Mouse (Mus musculus): ENCODE results near the gene Mex3a. TPM values are rescaled to one million over a fixed set of nuclear protein-coding genes. Genes with fewer than 3 reads are reported as not detected.
A peak's percentile ranks its signal among the peaks of the same experiment; 100 is the strongest.

The Mex3a gene
- polyA plus RNA-seq, 1 experiment from 2014 or later, result 6.5 TPM

DNA sequence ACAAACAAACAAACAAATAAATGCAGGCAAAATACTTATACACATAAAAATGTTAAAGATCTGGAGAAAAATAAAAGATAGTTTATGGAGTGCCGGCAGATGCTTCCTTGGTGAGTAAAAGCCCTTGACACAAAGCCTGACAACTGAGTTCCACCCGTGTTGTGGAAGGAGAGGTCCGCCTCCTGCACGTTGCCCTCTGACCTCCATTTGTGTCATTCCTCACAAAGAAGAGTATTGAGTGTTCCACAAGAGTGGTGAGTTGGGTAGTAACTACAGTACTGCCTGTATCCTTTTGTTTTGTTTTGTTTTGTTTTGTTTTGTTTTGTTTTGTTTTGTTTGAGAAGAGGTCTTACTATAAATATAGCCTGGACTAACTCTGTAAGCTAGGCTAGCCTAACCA, 32.6 kb upstream of the Mex3a start:
- no peaks in the 10 kb centered on the region for H3K36me3 ChIP-seq
- no peak overlapping the region for H3K9ac ChIP-seq
- H3K27me3 ChIP-seq, result no peaks in the 10 kb centered on the region
- H3K4me1 ChIP-seq (replicated peaks), result peaks cover 71% of the 10 kb centered on the region
- no peaks in the 10 kb centered on the region for H3K9me3 ChIP-seq (replicated peaks)
- WGBS, result 83% methylated on average over 4 of the region's 4 CpGs
- H3K27ac ChIP-seq, result no peak overlapping the region
- ATAC-seq (replicated peaks; ENCODE audit: insufficient number of reproducible peaks, insufficient read depth, low FRiP score, low read depth), result no peak
- H3K4me2 ChIP-seq, result no peak overlapping the region
- no peak overlapping the region for H3K4me3 ChIP-seq

DNA sequence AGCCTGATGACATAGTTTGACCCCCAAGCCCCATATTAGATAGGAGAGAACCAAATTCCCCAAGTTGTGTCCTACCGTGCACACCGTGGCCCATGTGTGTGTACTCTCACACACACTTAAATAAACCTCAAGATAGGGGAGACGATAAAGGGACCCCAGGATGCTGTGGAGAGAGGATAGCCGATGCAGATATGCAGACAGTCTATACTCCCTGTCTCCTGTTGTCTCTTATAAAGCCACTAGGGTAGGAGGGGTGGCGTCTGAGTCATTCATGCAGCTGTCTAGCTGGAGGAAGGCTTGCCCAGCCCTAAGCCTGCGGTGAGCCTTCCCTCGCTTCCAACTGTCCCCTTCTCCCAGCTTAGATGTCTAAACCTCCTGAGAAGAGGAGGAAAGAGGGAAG, 32.1 kb upstream of the Mex3a start:
- ATAC-seq (replicated peaks; ENCODE audit: insufficient number of reproducible peaks, insufficient read depth, low FRiP score, low read depth), result no peak
- Histone ChIP-seq H3K27me3 (no peaks in the 10 kb centered on the region), H3K36me3 (no peaks in the 10 kb centered on the region), H3K4me2 (peak overlapping the region; percentile 86; the same call in 1 of the 2 replicates), H3K9me3 (replicated peaks) (no peaks in the 10 kb centered on the region), H3K4me3 (no peak overlapping the region), H3K4me1 (replicated peaks) (peaks cover 66% of the 10 kb centered on the region), H3K27ac (no peak overlapping the region), H3K9ac (no peak overlapping the region)
- 81% methylated on average over 7 of the region's 7 CpGs for WGBS

DNA sequence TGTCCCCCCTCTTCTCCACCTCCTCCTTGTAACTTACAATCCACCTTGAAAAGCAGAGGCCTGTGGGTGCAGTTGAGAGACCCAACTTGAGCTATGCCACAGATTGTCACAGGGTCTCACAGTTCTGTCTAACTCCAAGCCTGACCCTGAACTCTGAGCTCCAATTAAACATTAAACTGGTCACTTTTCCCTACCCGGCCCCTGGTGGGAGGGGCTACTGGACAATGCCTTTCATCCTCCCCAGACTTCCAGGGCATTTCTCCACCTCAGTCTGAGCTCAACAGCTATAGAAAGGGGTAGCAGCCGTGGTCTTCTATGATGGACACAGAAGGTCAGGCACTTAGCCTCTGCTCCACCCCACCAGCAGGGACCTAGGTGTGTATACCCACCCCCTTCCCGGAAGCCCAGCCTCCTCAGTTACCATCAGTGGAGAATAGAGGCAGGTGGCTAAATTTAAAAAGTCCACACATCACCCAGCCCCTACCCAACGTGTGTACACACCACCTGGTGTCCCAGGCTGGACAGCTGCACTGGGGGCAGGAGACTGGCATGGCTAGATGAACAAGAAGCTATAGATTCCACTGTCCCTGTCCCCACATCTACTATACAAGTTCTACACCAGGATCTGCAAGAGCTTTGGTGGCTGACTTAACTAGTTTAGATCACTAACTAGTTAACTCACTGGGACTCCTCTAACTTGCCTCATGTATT, 31.4 kb upstream of the Mex3a start:
- H3K4me3 ChIP-seq, result peak overlapping the region; percentile 70
- ATAC-seq (replicated peaks; ENCODE audit: insufficient number of reproducible peaks, insufficient read depth, low FRiP score, low read depth), result no peak
- 0 out of 2 replicates have a peak overlapping the region, but pooled peaks have one; percentile 9 for H3K9ac ChIP-seq
- H3K27me3 ChIP-seq, result no peaks in the 10 kb centered on the region
- H3K9me3 ChIP-seq (replicated peaks), result no peaks in the 10 kb centered on the region
- H3K36me3 ChIP-seq, result no peaks in the 10 kb centered on the region
- H3K4me1 ChIP-seq (replicated peaks), result peaks cover 59% of the 10 kb centered on the region
- WGBS, result 58% methylated on average over 4 of the region's 4 CpGs
- H3K4me2 ChIP-seq, result peak overlapping the region; percentile 86
- H3K27ac ChIP-seq, result peak overlapping the region; percentile 88; the same call in 1 of the 2 replicates

DNA sequence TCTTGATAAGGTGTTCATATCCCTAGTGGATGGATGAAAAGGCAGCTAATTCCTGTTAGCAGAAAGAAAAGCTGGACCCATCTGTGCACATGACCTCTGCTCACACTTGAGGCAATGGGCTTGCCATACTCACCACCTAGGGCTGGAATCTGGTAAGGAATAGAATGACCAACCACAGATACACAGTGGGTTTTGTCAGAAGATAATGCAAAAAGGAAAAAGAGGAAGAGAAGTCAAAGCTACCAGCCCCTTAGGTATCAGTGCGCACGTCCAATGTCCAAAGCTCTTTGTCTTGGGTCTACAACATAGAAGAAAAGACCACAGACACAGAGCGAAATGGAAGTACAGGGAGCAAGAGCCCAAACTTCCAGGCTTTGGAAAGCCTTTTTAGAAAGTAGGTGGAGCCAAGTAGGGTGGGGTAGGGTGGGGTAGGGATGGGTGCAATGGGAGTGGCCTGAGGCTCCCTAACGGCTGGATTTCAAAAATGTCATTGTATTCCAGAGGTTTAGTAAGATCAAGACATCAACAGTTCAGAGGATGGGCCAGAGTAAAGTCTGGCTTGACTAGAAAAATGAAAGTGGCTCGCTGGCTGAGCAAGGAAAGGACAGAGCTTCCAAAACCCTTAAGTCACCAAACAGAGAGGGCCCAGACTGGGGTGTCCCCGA, 30.7 kb upstream of the Mex3a start:
- H3K4me3 ChIP-seq, result peak overlapping the region; percentile 70
- peak overlapping the region; percentile 87 for H3K9ac ChIP-seq
- H3K4me2 ChIP-seq, result peak overlapping the region; percentile 86
- H3K9me3 ChIP-seq (replicated peaks), result no peaks in the 10 kb centered on the region
- WGBS, result 50% methylated on average over 6 of the region's 6 CpGs
- no peaks in the 10 kb centered on the region for H3K27me3 ChIP-seq
- ATAC-seq (replicated peaks; ENCODE audit: insufficient number of reproducible peaks, insufficient read depth, low FRiP score, low read depth), result no peak
- no peaks in the 10 kb centered on the region for H3K36me3 ChIP-seq
- H3K4me1 ChIP-seq (replicated peaks), result peaks cover 52% of the 10 kb centered on the region
- H3K27ac ChIP-seq, result peak overlapping the region; percentile 88

DNA sequence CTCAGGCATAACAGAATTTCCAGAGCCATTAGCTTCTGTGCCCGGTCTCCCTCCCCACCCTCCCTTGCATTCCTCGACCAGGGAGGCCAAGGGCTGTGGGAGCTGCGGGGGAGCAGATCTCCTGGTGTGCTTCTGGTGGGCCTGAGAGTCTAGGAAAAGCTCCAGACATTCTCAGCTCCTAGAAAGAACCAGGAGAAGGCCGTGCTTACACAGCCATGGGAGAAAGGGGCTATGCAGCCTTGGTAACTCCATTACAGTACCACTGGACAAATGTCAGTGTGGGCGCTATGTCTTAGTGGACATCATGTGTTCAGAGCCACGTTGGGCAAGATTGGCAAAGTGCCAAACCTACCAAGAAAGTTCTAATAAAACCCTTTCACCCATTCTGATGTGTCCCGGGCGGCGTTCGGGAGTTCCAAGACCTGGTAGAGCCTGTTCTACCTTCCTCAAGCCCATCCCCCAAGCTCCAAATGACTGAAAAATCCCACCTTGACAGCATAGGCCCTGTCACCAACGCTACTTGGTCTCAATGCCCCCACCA, 30.1 kb upstream of the Mex3a start:
- H3K4me3 ChIP-seq, result peak overlapping the region; percentile 70
- H3K9me3 ChIP-seq (replicated peaks), result no peaks in the 10 kb centered on the region
- ATAC-seq (replicated peaks; ENCODE audit: insufficient number of reproducible peaks, insufficient read depth, low FRiP score, low read depth), result no peak
- H3K27me3 ChIP-seq, result no peaks in the 10 kb centered on the region
- H3K36me3 ChIP-seq, result no peaks in the 10 kb centered on the region
- H3K4me2 ChIP-seq, result peak overlapping the region; percentile 86
- H3K9ac ChIP-seq, result peak overlapping the region; percentile 87
- peaks cover 48% of the 10 kb centered on the region for H3K4me1 ChIP-seq (replicated peaks)
- H3K27ac ChIP-seq, result peak overlapping the region; percentile 88
- 12% methylated on average over 11 of the region's 11 CpGs for WGBS

DNA sequence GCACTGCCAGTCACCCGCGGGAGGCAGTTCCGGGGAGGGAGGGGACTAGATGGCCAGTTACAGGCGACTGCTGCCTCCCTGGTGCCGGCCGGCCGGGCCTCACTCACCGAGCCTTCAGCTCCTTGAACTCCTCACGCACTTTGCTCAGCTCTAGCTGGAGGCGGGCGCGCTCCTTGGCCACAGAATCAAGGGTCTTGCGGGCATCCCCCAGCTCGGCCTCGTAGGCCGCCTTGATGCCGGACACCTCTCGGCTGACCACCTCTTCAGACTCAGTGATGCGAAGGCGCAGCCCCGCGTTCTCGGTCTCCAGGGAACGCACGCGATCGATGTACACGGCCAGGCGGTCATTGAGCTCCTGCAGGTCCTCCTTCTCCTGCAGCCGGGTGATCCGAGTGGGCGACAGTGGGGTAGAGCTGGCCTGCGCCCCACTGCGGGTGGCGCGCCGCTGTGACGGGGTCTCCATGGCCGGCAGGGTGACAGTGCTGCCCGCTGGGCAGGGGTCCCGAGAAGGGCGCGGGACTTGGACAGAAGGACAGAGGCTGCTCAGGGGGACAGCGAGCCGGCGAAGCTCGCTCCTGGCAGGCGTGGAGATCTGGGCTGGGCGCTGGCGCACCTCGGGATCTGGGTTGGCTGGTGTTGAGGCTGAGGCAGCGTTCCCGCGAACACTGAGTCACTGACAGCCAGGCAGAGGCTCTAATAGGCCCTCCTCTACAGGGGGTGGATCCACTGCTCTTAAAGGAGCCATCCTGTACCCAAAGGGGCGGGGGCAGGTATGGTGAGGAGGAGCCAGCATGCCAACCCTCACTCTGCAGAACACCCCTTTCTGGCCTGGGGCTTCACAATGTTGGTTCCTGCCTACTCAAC, 29.3 kb upstream of the Mex3a start:
- no peaks in the 10 kb centered on the region for H3K36me3 ChIP-seq
- H3K4me2 ChIP-seq, result peak overlapping the region; percentile 86
- H3K9me3 ChIP-seq (replicated peaks), result no peaks in the 10 kb centered on the region
- H3K9ac ChIP-seq, result peak overlapping the region; percentile 87
- no peaks in the 10 kb centered on the region for H3K27me3 ChIP-seq
- WGBS, result under 1% methylated on average over 55 of the region's 55 CpGs
- peak; percentile 93 for ATAC-seq (replicated peaks; ENCODE audit: insufficient number of reproducible peaks, insufficient read depth, low FRiP score, low read depth)
- H3K4me3 ChIP-seq, result peak overlapping the region; percentile 70
- peaks cover 42% of the 10 kb centered on the region for H3K4me1 ChIP-seq (replicated peaks)
- H3K27ac ChIP-seq, result peak overlapping the region; percentile 88

DNA sequence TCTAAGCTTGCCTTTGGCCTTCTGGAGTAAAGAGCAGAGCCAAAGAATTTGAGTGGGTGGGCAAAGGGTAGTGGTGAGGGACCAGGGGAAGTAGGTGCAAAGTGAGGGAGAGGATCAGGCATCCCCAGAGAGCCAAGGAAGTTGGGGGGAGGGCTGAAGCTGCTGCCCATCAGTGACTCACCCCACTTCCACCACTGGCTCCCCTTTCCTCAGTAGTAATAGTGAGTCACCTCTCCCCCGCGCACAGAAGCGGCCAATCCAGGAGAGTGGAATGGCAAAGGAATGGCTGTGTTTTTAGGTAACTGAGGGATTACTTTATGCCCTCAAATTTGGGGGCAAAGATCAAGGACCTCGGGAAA, 28.7 kb upstream of the Mex3a start:
- Histone ChIP-seq H3K27ac (peak overlapping the region; percentile 88), H3K36me3 (no peaks in the 10 kb centered on the region), H3K4me1 (replicated peaks) (peaks cover 42% of the 10 kb centered on the region), H3K4me2 (peak overlapping the region; percentile 86), H3K9ac (peak overlapping the region; percentile 87; the same call in 1 of the 2 replicates), H3K9me3 (replicated peaks) (no peaks in the 10 kb centered on the region), H3K4me3 (peak overlapping the region; percentile 70), H3K27me3 (no peaks in the 10 kb centered on the region)
- peak; percentile 41 for ATAC-seq (replicated peaks; ENCODE audit: insufficient number of reproducible peaks, insufficient read depth, low FRiP score, low read depth)
- 17% methylated on average over 4 of the region's 4 CpGs for WGBS

DNA sequence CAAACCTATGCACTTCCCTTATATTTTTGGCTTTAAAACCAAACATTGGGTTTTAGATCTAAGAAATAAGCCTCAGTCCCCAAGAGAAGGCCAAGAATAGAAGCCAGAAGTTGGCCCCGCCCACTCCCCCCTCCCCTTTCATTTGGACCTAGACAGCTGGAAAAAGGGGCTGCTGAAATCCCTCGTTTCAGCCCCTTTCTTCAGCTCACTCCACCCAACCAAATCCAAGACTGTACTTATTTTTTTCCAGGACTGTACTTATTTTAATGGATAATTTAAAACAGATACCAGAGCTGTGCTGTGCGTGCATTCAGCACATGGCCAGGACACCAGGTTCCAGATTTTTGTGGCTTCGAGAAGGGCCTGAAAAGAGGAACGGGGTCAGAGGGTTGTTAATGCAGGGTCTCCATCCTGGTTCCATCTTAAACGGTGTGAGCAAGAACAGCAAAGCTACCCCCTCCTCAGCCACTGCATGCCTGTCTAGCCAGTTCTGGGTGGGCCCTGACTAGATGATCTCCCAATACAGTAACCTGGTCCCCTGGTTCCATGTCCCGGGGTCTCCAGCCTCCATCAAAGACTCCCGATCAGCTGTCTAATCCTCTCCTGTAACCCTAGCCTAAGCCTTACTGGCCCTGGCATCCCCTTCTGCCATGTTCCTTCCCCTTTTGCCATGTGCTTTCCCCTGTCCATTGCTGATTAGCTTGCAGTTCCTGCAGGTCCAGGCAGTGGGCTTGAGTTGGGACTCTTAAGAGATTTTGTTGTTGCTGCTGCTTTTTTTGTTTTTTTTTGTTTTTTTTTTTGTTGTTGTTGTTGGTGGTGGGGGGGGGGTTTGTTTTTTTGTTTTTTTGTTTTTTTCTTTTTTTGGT, 28.1 kb upstream of the Mex3a start:
- H3K9ac ChIP-seq, result no peak overlapping the region
- H3K4me1 ChIP-seq (replicated peaks), result peaks cover 43% of the 10 kb centered on the region
- no peak for ATAC-seq (replicated peaks; ENCODE audit: insufficient number of reproducible peaks, insufficient read depth, low FRiP score, low read depth)
- H3K4me3 ChIP-seq, result no peak overlapping the region
- no peaks in the 10 kb centered on the region for H3K27me3 ChIP-seq
- H3K9me3 ChIP-seq (replicated peaks), result no peaks in the 10 kb centered on the region
- no peaks in the 10 kb centered on the region for H3K36me3 ChIP-seq
- H3K27ac ChIP-seq, result peak overlapping the region; percentile 88
- 39% methylated on average over 8 of the region's 8 CpGs for WGBS
- peak overlapping the region; percentile 86; the same call in 1 of the 2 replicates for H3K4me2 ChIP-seq

DNA sequence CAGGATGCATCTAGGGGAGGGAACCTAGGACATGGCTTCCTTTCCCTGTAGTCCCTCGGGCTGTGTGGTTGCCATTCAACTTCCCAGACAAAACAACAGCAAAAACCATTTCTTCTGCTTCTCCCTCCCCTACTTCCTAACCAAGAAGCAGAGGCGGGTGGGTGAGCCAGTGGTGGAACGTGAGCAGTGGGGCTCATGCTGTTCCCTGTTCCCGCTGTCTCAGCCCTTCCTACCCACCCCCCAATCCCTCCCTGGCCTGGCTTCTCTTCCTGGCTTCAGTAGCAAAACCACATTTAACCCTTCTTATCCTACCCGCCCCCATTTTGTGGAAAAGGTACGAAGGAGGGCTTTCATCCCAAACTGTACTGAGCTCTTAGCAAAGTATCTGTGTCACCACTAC, 27.1 kb upstream of the Mex3a start:
- WGBS, result 56% methylated on average over 6 of the region's 6 CpGs
- no peak overlapping the region for H3K9ac ChIP-seq

DNA sequence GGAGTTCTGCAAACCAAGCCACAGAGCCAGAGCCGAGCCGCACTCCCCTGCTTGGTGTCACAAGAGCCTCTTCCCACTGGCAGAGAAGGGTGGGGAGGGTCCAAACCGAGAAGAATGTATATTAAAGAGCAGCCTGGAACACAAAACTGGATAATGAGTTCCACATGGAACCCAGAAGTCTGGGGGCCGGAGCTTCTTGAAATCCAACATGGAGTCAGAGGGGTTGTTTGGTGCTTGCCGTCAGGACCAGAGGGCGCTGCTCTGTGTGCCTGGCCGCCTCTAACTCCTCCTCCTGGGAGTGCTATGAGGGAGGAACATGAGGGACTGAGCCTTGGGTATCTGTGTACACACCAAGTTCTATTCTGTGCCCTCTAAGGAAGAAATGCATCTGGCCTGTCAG, 26.4 kb upstream of the Mex3a start:
- WGBS, result 55% methylated on average over 7 of the region's 7 CpGs
- Histone ChIP-seq H3K27me3 (no peaks in the 10 kb centered on the region), H3K4me1 (replicated peaks) (peaks cover 46% of the 10 kb centered on the region), H3K27ac (no peak overlapping the region), H3K4me2 (no peak overlapping the region), H3K36me3 (no peaks in the 10 kb centered on the region), H3K9ac (no peak overlapping the region), H3K9me3 (replicated peaks) (no peaks in the 10 kb centered on the region), H3K4me3 (no peak overlapping the region)
- no peak for ATAC-seq (replicated peaks; ENCODE audit: insufficient number of reproducible peaks, insufficient read depth, low FRiP score, low read depth)

More for the DNA sequence above, 27.1 kb upstream of the Mex3a start:
- Histone ChIP-seq H3K4me2 (no peak overlapping the region), H3K36me3 (no peaks in the 10 kb centered on the region), H3K4me3 (no peak overlapping the region), H3K9me3 (replicated peaks) (no peaks in the 10 kb centered on the region), H3K27ac (no peak overlapping the region), H3K27me3 (no peaks in the 10 kb centered on the region), H3K4me1 (replicated peaks) (peaks cover 46% of the 10 kb centered on the region)
- no peak for ATAC-seq (replicated peaks; ENCODE audit: insufficient number of reproducible peaks, insufficient read depth, low FRiP score, low read depth)

Measured in heart, embryonic 15.5 days (tissue).